Mouse (Mus musculus) erythroblast, embryonic 14.5 days (primary cell): ENCODE measurements around the gene Malsu1.

ENCODE experiments used
- GATA1 ChIP-seq: IDR thresholded peaks from 2 replicates; pipeline ENCODE4 v1.6.1; 2012; ENCODE audit warnings: low read length, inconsistent platforms, mixed read lengths
- TAL1 ChIP-seq: IDR thresholded peaks from 3 replicates; pipeline ENCODE4 v1.6.1; 2012; ENCODE audit warnings: low read length, inconsistent platforms, mixed read lengths

- no peak for TF ChIP-seq GATA1
- no peak for TF ChIP-seq TAL1
These were observed 44.9 kb upstream of the Malsu1 start for GRCm38 (mm10) chr6:49028708-49029107.
